Mouse (Mus musculus) lung, postnatal 0 days (tissue): ENCODE data around the gene Tbcel.

ENCODE experiments used
- CTCF ChIP-seq: IDR thresholded peaks from 2 replicates; pipeline ENCODE4 v1.5.1; 2016; ENCODE audit warnings: antibody characterized with exemption, mild to moderate bottlenecking
- EP300 ChIP-seq: IDR thresholded peaks from 2 replicates; pipeline ENCODE4 v1.6.1; 2016; ENCODE audit warnings: antibody characterized with exemption, mild to moderate bottlenecking, control low read depth

GRCm38 (mm10) chr9:42405736-42406135 lies 101.9 kb downstream of the Tbcel start:
- no peak for TF ChIP-seq CTCF
- TF ChIP-seq EP300: no peak
